9 mouse cellular contexts compared by ENCODE assay signal in the genomic region with DNA sequence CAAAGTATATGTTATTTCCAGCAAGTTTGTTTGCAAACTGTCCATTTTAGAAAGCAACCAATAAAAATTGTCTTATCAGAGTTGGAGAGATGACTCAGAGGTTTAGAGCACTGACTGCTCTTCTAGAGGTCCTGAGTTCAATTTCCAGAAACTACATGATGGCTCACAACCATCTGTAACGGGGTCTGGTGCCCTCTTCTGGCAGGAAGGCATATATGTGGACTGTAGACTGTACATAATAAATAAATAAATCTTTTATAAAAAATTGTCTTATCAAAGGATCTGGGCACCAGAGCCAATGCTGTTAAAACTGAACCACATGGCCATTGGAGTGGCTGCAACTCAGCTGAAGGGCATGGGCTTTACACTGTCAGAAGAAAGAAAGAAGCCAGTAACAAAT. TPM values are rescaled to one million over a fixed set of nuclear protein-coding genes. Genes with fewer than 3 reads are reported as not detected.
A peak's percentile ranks its signal among the peaks of the same experiment; 100 is the strongest.
DNase-seq lines count a peak whose midpoint lies in the region; ATAC-seq and TF ChIP-seq lines count a peak whose summit lies in the region.
"Had no signal": no experiment of that assay in that cellular context is flagged by ENCODE, and none has a peak within 500 bp of the region (broad histone marks: within the 10 kb centered on the region; RNA-seq: fewer than 3 reads in every experiment).

No protein-coding gene starts in this region.

- H3K4me2 ChIP-seq in kidney, embryonic 15.5 days: no peak overlapping the region
- no peak overlapping the region for H3K4me2 ChIP-seq in CH12.LX (ENCODE audit: insufficient read depth, low read depth, poor library complexity, severe bottlenecking)
- H3K4me2 ChIP-seq in midbrain, embryonic 16.5 days (ENCODE audit: low read length): no peak overlapping the region
- H3K4me2 ChIP-seq: heart, embryonic 13.5 days had no signal

- peak; percentile 37 for DNase-seq in kidney, adult 9 months
- peak; percentile 51 for DNase-seq in CH12.LX (ENCODE audit: extremely low read depth)

- H3K79me2 ChIP-seq in CH12.LX (replicated peaks; ENCODE audit: control insufficient read depth, extremely low read depth, insufficient read depth, poor library complexity, severe bottlenecking): peaks cover 16% of the 10 kb centered on the region

- TF ChIP-seq RAD21 in CH12.LX (IDR thresholded peaks at IDR 0.05; ENCODE audit: low read depth, low read length): peak; percentile 34

- ATAC-seq in kidney, embryonic 15.5 days (replicated peaks; ENCODE audit: low FRiP score): no peak
- peak; percentile 46 for ATAC-seq in activated CD4-positive, CD25-positive, alpha-beta regulatory T cell, adult 4 months
- ATAC-seq in megakaryocyte, adult 5-6 weeks (ENCODE audit: poor library complexity, severe bottlenecking): peak; percentile 49; the same call in 1 of the 2 replicates
- ATAC-seq in midbrain, embryonic 16.5 days: no peak
- ATAC-seq in monocyte, adult 5-6 weeks (replicated peaks; ENCODE audit: insufficient number of reproducible peaks, low FRiP score, low TSS enrichment, poor library complexity, severe bottlenecking): no peak

- no peak for TF ChIP-seq POLR2A in CH12.LX (IDR thresholded peaks at IDR 0.05; ENCODE audit: low read depth, low read length)

- WGBS in kidney, embryonic 15.5 days: 76% methylated on average over 1 of the region's 1 CpGs
- WGBS in midbrain, embryonic 16.5 days: 78% methylated on average over 1 of the region's 1 CpGs

- no peak overlapping the region for H3K4me3 ChIP-seq in kidney, embryonic 15.5 days (replicated peaks)
- no peak overlapping the region for H3K4me3 ChIP-seq in CH12.LX (replicated peaks in 1 of 3; ENCODE audit: low read depth in 2 of 3, low read length in 2 of 3, poor library complexity in 1 of 3)
- no peak overlapping the region for H3K4me3 ChIP-seq in midbrain, embryonic 16.5 days (ENCODE audit: low read depth, low read length)
- H3K4me3 ChIP-seq: heart, embryonic 13.5 days; myocyte had no signal

- dilution Hi-C loops in CH12.LX (cut with MboI; ENCODE audit: extremely low pct_ligation_motif_present, extremely low pct_unique_long_range_greater_than_20kb, low sequenced_read_pairs): no loop called here

- peak; percentile 19 to 63; a peak in 3 of 4 replicates for TF ChIP-seq CTCF in CH12.LX (conservative IDR thresholded peaks at IDR 0.05 in 1 of 2, IDR thresholded peaks at IDR 0.05 in 1 of 2; ENCODE audit: low read depth in 2 of 2, low read length in 2 of 2)

- H3K9ac ChIP-seq in kidney, embryonic 15.5 days: no peak overlapping the region
- no peak overlapping the region for H3K9ac ChIP-seq in CH12.LX (ENCODE audit: insufficient read depth, low read depth)
- no peak overlapping the region for H3K9ac ChIP-seq in midbrain, embryonic 16.5 days (ENCODE audit: low read depth, low read length)
- H3K9ac ChIP-seq: heart, embryonic 13.5 days had no signal

- H3K27me3 ChIP-seq in kidney, embryonic 15.5 days: no peaks in the 10 kb centered on the region
- H3K27me3 ChIP-seq in CH12.LX (replicated peaks): no peaks in the 10 kb centered on the region
- H3K27me3 ChIP-seq in midbrain, embryonic 16.5 days (ENCODE audit: control insufficient read depth, insufficient read depth, low read depth, low read length): no peaks in the 10 kb centered on the region
- H3K27me3 ChIP-seq: heart, embryonic 13.5 days had no signal

- no peak overlapping the region for H3K27ac ChIP-seq in kidney, embryonic 15.5 days
- no peak overlapping the region for H3K27ac ChIP-seq in CH12.LX (ENCODE audit: insufficient read depth, low read depth)
- no peak overlapping the region for H3K27ac ChIP-seq in midbrain, embryonic 16.5 days (ENCODE audit: low read length)
- H3K27ac ChIP-seq: heart, embryonic 13.5 days had no signal

- H3K9me3 ChIP-seq in kidney, embryonic 15.5 days (replicated peaks): no peaks in the 10 kb centered on the region
- no peaks in the 10 kb centered on the region for H3K9me3 ChIP-seq in CH12.LX (replicated peaks; ENCODE audit: low read length)
- H3K9me3 ChIP-seq in midbrain, embryonic 16.5 days (replicated peaks; ENCODE audit: control insufficient read depth, low read length, poor library complexity, severe bottlenecking): no peaks in the 10 kb centered on the region
- H3K9me3 ChIP-seq: heart, embryonic 13.5 days had no signal

- H3K36me3 ChIP-seq in kidney, embryonic 15.5 days: peaks cover 78% of the 10 kb centered on the region
- peaks cover 43 to 68% of the 10 kb centered on the region in 2 experiments for H3K36me3 ChIP-seq in CH12.LX (replicated peaks in 1 of 2; ENCODE audit: control insufficient read depth in 1 of 2, insufficient read depth in 1 of 2, low read length in 1 of 2)
- H3K36me3 ChIP-seq in midbrain, embryonic 16.5 days (ENCODE audit: control insufficient read depth, insufficient read depth, low read length): peaks cover 30% of the 10 kb centered on the region

- in situ Hi-C loops in CH12.LX (cut with MboI; ENCODE audit: low pct_ligation_motif_present, low pct_unique_long_range_greater_than_20kb, low sequenced_read_pairs): no loop called here

- no peak for TF ChIP-seq EP300 in CH12.LX (IDR thresholded peaks at IDR 0.05; ENCODE audit: low read length)

- H3K4me1 ChIP-seq in kidney, embryonic 15.5 days: no peaks in the 10 kb centered on the region
- peaks cover 6 to 71% of the 10 kb centered on the region in 2 experiments; a peak in 3 of 4 replicates for H3K4me1 ChIP-seq in CH12.LX (ENCODE audit: control insufficient read depth in 1 of 2, insufficient read depth in 2 of 2)
- H3K4me1 ChIP-seq in midbrain, embryonic 16.5 days (ENCODE audit: control insufficient read depth, insufficient read depth, low read length): 0 out of 2 replicates have a peak, but pooled peaks cover 2% of the 10 kb centered on the region
- H3K4me1 ChIP-seq: heart, embryonic 13.5 days had no signal

TF ChIP-seq in CH12.LX, 34 proteins besides CTCF, POLR2A, EP300 and RAD21:
- TF ChIP-seq CHD2 (IDR thresholded peaks at IDR 0.05; ENCODE audit: low read length) (no peak), MAFK (IDR thresholded peaks at IDR 0.05; ENCODE audit: insufficient replicate concordance, low read length) (no peak), SMC3 (IDR thresholded peaks at IDR 0.05; ENCODE audit: low read depth, low read length) (peak; percentile 49), GABPA (IDR thresholded peaks at IDR 0.05; ENCODE audit: insufficient replicate concordance, low read depth, low read length) (no peak), MYC (IDR thresholded peaks at IDR 0.05; ENCODE audit: low read depth, low read length) (no peak), MXI1 (IDR thresholded peaks at IDR 0.05; ENCODE audit: low read depth, low read length) (no peak)
TF ChIP-seq in CH12.LX: peak in this region for 1.

RNA-seq across cellular contexts. Expression of a gene that starts 7.1 kb away (rescaled TPM):
- polyA plus RNA-seq in kidney, embryonic 15.5 days (2015; fragmentation: Nextera tagmentation; extraction: Ambion mirVana): 33.9 and 36.0 TPM in 2 replicates
- total RNA-seq in CH12.LX (2012; rRNA removed): 9.2 and 11.0 TPM in 2 replicates
- 5.3 and 11.1 TPM in 2 replicates for total RNA-seq in CH12.LX (2014; rRNA removed)
- polyA plus RNA-seq in CH12.LX (2012; ENCODE audit: insufficient read length, low read depth): 21.7 and 24.7 TPM in 2 replicates
- polyA plus RNA-seq in activated CD4-positive, CD25-positive, alpha-beta regulatory T cell, adult 4 months (2017; shearing (Covaris generic)): 10 to 100 TPM; 33.9 to 58.8 TPM
- total RNA-seq in megakaryocyte, adult 5-6 weeks (2015): 27.9 and 31.8 TPM in 2 replicates
- 10.0 and 14.3 TPM in 2 replicates for total RNA-seq in megakaryocyte, adult 5-6 weeks (2017)
- polyA plus RNA-seq in midbrain, embryonic 16.5 days (2015; fragmentation: Nextera tagmentation; extraction: Ambion mirVana): 31.8 and 33.6 TPM in 2 replicates
- 23.8 to 26.5 TPM (median 25.9 TPM) in 3 replicates for total RNA-seq in monocyte, adult 5-6 weeks (2017)

RNA-seq across cellular contexts. Expression of a gene that starts 34.5 kb away (rescaled TPM):
- 15.3 and 16.0 TPM in 2 replicates for polyA plus RNA-seq in kidney, embryonic 15.5 days (2015; fragmentation: Nextera tagmentation; extraction: Ambion mirVana)
- total RNA-seq in CH12.LX (2012; rRNA removed): 0.08 TPM in 1 of 2 replicates, not detected in the other
- total RNA-seq in CH12.LX (2014; rRNA removed): 0.16 and 0.36 TPM in 2 replicates
- 0.11 and 0.21 TPM in 2 replicates for polyA plus RNA-seq in CH12.LX (2012; ENCODE audit: insufficient read length, low read depth)
- under 1 TPM in 1 of 2 experiments, not detected in 1; 0.15 TPM for polyA plus RNA-seq in activated CD4-positive, CD25-positive, alpha-beta regulatory T cell, adult 4 months (2017; shearing (Covaris generic))
- 0.14 TPM in 1 of 2 replicates, not detected in the other for total RNA-seq in megakaryocyte, adult 5-6 weeks (2015)
- total RNA-seq in megakaryocyte, adult 5-6 weeks (2017): 0.04 and 0.07 TPM in 2 replicates
- 4.7 and 5.9 TPM in 2 replicates for polyA plus RNA-seq in midbrain, embryonic 16.5 days (2015; fragmentation: Nextera tagmentation; extraction: Ambion mirVana)
- not detected in 3 replicates for total RNA-seq in monocyte, adult 5-6 weeks (2017)

Comparison
In these comparisons a context has a peak if more than half of its experiments do, and no peak if none do; other contexts are left out.
1. ATAC-seq: peak in activated CD4-positive, CD25-positive, alpha-beta regulatory T cell, adult 4 months (single experiment) and megakaryocyte, adult 5-6 weeks (single experiment); none in kidney, embryonic 15.5 days (single experiment), midbrain, embryonic 16.5 days (single experiment) and monocyte, adult 5-6 weeks (single experiment).